Mouse (Mus musculus) frontal cortex, postnatal 36 days (tissue): ENCODE measurements at regions not wholly inside any gene's neighbourhood (a gene's known extent, or its start where the extent isn't known, plus 50 kb on each side); places are given as distances from the start of the nearest gene placed in this dataset.
A peak's percentile ranks its signal among the peaks of the same experiment; 100 is the strongest.

Experiments used
- DNase-seq, 2 experiments: peaks; one replicate each; pipeline ENCODE4 v3.0.0; 2022; ENCODE audit warnings: low spot score in 2 of 2

- DNase-seq: peak in 1 of 2 experiments; percentile 21
These were observed 58.2 kb upstream of the Ppp3ca start for GRCm38 (mm10) chr3:136611682-136612081.

GRCm38 (mm10) chr3:136610556-136610924 lies 59.4 kb upstream of the Ppp3ca start:
- DNase-seq: no peak

GRCm38 (mm10) chr3:136609855-136610555 lies 59.9 kb upstream of the Ppp3ca start:
- DNase-seq: no peak

- DNase-seq: no peak
These were observed 68.2 kb upstream of the Ppp3ca start for GRCm38 (mm10) chr3:136601706-136602105.

GRCm38 (mm10) chr3:136583937-136584336 lies 86.0 kb upstream of the Ppp3ca start:
- DNase-seq: no peak

- DNase-seq: peak in 1 of 2 experiments; percentile 2
These were observed 91.9 kb upstream of the Ppp3ca start for GRCm38 (mm10) chr3:136578016-136578415.

GRCm38 (mm10) chr3:136570517-136570916 lies 99.4 kb upstream of the Ppp3ca start:
- no peak for DNase-seq

GRCm38 (mm10) chr3:136556488-136556887 lies 113.4 kb upstream of the Ppp3ca start:
- DNase-seq: no peak

GRCm38 (mm10) chr3:136549471-136549870 lies 120.5 kb upstream of the Ppp3ca start:
- no peak for DNase-seq

GRCm38 (mm10) chr3:136531604-136532003 lies 138.3 kb upstream of the Ppp3ca start:
- no peak for DNase-seq

GRCm38 (mm10) chr3:136508575-136508974 lies 161.3 kb upstream of the Ppp3ca start:
- no peak for DNase-seq

- no peak for DNase-seq
These were observed 162.9 kb upstream of the Ppp3ca start for GRCm38 (mm10) chr3:136507070-136507469.

- no peak for DNase-seq
These were observed 169.0 kb upstream of the Bank1 start for GRCm38 (mm10) chr3:136494831-136495230.

GRCm38 (mm10) chr3:136491683-136492082 lies 165.8 kb upstream of the Bank1 start:
- no peak for DNase-seq

GRCm38 (mm10) chr3:136471693-136472092 lies 145.8 kb upstream of the Bank1 start:
- DNase-seq: no peak

GRCm38 (mm10) chr3:136462747-136463146 lies 136.9 kb upstream of the Bank1 start:
- DNase-seq: no peak

- no peak for DNase-seq
These were observed 130.7 kb upstream of the Bank1 start for GRCm38 (mm10) chr3:136456471-136457117.

- no peak for DNase-seq
These were observed 130.0 kb upstream of the Bank1 start for GRCm38 (mm10) chr3:136455651-136456470.

GRCm38 (mm10) chr3:136454967-136455366 lies 129.1 kb upstream of the Bank1 start:
- DNase-seq: no peak

GRCm38 (mm10) chr3:136450986-136451774 lies 125.3 kb upstream of the Bank1 start:
- peak in 1 of 2 experiments; percentile 32 for DNase-seq

GRCm38 (mm10) chr3:136450361-136450895 lies 124.6 kb upstream of the Bank1 start:
- peak in 1 of 2 experiments; percentile 31 for DNase-seq
